Mouse (Mus musculus): ENCODE results near the gene Zfp36l1.

- TF ChIP-seq CTCF (IDR thresholded peaks at IDR 0.05; ENCODE audit: control insufficient read depth, insufficient read depth, low read length) (no peak), POLR2A (IDR thresholded peaks at IDR 0.05; ENCODE audit: borderline replicate concordance, control insufficient read depth, low read depth, low read length) (no peak)
Observed at GRCm38 (mm10) chr12:80064306-80064705, 48.5 kb downstream of the Zfp36l1 start.

Data from bone marrow, adult 2 months (tissue).